Mouse (Mus musculus): Measurements from ENCODE around the gene Zgpat. TPM values are rescaled to one million over a fixed set of nuclear protein-coding genes. Genes with fewer than 3 reads are reported as not detected.

The Zgpat gene
- 20.3 and 25.2 TPM in 2 replicates for total RNA-seq (2014; fragmentation: Nextera tagmentation)
- total RNA-seq (2017), result 26.2 and 45.0 TPM in 2 replicates

DNA sequence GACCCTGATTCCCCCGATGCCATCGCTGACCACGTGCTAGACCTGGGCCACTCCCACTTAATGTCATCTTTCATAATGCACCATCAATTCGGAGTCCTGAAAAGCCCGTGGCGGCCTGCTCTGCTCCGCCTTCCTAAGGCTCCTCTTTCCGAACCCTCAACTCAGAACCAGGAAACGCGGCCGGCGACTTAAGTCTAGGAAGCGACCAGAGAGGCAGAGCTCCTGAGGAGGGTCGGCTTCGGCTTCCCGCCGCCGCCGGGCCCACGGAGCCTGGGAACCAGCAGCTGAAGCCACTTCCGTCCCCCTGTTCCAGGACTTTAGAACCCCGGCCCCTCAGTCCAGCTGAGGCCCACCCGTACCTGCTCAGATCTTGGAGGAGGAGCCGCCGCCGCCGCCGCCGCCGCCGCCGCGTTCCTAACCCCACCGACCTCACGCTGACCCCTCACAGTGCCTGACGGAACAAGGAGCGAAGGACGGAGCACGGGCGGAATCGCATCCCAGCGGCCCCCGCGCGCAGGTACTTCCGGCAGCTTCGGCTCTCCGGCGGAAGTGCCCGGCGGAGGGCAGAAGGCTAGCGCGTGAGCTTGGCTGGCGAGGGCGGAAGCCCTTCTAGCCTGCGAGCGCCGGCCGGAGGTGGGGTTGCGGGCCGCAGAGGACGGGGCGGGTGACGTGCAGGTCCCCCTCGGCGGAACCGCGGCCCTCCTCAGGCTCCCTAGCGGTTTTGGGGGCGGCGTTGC, at the start of gene Zgpat, which contains the start of gene Arfrp1:
Gene Zgpat (plus strand): TSS at position 69 of the 737 bp plus-strand sequence.
Gene Arfrp1 (minus strand): TSS at position 545 of the 737 bp plus-strand sequence.
- ATAC-seq (replicated peaks; ENCODE audit: low FRiP score, low TSS enrichment, poor library complexity, severe bottlenecking), result peak; percentile 87

DNA sequence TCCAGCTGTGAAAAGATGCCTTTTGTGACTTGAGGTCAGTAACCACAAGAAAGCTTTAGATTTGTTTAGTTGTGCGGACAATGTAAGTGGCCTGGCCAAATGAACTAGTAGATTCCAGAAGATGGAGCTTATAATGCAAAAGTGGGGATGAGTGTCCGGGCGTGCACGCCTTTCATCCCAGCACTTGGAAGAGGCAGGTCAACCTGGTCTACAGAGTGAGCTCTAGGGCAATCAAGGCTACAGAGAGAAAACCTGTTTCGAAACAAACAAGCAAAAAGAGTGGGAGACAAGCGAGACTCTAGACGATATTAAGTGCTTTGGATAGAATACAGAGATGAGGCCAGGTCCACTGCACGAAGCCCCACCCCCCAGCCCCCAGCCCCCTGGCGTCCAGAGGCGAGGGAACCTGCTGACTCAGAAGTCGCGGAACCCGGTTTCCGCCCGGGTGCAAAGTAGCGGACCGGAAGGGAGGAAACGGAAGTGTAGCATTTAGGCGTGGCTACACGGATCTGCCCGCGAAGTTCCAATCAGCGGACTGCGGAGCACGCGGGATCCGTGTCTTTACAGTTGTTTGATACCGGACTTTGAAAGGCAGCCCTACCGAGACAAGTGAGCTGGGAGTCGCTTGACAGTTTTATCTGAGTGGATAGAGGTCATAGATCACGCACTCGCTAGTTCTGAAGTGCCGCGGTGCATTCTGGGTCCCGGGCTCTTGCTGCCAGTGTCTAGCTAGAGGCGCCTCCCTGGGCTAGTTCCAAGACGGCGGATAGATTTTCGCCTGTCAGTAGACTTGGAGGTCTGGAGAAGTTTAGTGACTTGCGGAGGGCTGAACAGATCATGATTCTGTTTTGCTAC, 45.3 kb upstream of the Zgpat start, which contains the start of gene Rtel1:
Gene Rtel1 (plus strand): TSS at position 492 of the 855 bp plus-strand sequence.
- ATAC-seq (replicated peaks; ENCODE audit: low FRiP score, low TSS enrichment, poor library complexity, severe bottlenecking), result peak; percentile 93

DNA sequence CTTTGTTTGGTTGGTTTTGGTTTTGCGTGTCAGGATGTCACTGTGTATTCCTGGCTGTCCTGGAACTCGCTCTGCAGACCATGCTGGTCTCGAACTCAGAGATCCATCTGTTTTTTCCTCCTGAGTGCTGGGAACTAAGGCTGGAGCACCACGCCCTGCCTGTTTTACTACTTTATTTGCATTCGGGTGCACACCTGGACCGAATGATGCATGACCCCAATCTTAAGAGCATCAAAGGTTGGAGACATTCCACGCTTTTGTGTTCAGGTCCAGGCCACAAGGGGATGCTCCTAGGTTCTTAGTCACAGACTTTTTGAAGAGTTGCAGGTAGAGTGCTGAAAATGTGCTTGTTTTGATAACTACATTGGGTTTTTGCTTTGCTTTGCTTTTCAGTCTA, 44.6 kb upstream of the Zgpat start:
- 0 out of 2 replicates have a peak, but pooled peaks have one; percentile 1 for ATAC-seq (replicated peaks; ENCODE audit: low FRiP score, low TSS enrichment, poor library complexity, severe bottlenecking)

DNA sequence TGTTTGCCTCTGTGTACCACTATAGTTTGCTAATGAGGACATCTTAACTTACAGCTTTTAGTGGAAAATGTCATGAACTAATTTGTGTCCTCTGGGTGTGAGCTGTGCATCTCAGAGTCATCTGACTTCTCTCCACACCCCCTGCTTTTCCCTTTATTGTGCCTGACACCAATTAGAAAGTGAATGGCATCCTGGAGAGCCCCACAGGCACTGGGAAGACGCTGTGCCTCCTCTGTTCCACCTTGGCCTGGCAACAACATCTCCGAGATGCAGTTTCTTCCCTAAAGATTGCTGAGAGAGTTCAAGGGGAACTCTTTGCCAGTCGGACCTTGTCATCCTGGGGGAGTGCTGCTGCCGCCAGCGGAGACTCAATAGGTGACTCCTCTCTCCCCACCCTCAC, 42.6 kb upstream of the Zgpat start:
- no peak for ATAC-seq (replicated peaks; ENCODE audit: low FRiP score, low TSS enrichment, poor library complexity, severe bottlenecking)

DNA sequence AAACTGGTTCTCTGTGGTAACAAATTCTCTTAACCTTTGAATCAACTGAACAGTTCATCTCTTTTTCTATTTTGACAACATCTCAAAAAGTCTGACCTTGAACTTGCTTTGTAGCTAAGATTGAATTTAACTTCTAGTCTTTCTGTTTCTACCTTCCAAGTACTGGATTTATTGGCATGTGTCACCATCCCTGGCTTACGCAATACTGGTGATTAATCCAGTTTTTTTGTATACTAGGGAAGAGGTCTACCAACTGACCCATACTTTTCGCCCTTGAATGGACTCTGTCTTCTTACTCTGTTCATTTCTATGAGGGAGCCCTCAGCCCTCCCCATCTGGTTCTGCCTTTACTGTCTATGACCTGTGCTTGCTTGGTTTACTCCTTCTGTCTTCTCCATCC, 38.6 kb upstream of the Zgpat start:
- ATAC-seq (replicated peaks; ENCODE audit: low FRiP score, low TSS enrichment, poor library complexity, severe bottlenecking), result no peak

DNA sequence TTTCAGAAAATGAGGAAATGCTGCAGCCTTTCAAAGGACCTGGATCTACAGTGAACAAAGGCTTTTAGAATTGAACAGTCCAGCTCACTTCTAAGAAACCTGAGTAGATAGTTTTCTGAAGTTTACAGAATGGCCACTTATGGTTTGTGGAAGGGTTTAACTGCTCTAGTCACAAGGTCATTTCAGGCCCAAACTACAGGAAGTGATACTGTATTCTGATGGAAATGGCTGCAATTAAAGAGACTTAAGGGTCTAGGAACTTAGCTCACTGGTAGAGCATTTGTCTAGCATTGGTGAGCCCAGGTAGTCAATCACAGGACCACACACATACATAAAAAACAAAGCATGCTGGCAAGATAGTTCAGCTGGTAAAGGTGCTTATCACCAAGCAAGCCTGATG, 32.2 kb upstream of the Zgpat start:
- ATAC-seq (replicated peaks; ENCODE audit: low FRiP score, low TSS enrichment, poor library complexity, severe bottlenecking), result no peak

DNA sequence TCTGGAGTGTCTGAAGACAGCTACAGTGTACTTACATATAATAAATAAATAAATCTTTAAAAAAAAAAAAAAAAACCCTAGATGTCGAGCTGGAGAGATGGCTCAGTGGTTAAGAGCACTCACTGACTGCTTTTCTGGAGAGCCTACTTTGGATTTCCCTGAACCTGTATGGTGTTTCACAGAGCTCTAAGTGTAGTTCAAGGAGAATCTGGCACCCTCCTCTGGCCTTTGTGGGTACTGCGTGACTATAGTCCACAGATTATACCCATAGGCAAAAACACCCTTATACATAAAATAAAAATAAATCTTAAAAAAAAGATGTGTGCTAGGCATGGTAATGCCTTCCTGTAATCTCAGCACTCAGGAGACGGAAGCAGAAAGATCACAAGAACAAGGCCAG, 30.7 kb upstream of the Zgpat start:
- ATAC-seq (replicated peaks; ENCODE audit: low FRiP score, low TSS enrichment, poor library complexity, severe bottlenecking), result peak; percentile 84

DNA sequence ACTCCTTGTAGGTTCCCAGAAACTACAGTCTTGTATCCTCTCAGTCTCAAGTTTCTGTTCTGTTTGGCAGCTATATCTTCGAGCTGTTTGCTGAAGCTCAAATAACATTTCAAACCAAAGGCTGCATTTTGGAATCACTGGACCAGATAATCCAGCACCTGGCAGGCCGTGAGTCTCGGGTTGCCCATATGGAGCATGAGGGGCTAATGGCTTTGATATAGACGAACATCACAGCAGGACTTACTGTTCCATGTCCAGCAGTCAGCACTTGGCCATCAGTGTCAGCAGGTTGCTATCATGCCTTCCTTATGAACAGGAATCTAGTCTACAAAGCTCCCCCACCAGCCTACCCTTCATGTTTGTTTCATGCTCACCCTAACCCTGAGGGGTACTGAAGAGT, 24.3 kb upstream of the Zgpat start:
- no peak for ATAC-seq (replicated peaks; ENCODE audit: low FRiP score, low TSS enrichment, poor library complexity, severe bottlenecking)

DNA sequence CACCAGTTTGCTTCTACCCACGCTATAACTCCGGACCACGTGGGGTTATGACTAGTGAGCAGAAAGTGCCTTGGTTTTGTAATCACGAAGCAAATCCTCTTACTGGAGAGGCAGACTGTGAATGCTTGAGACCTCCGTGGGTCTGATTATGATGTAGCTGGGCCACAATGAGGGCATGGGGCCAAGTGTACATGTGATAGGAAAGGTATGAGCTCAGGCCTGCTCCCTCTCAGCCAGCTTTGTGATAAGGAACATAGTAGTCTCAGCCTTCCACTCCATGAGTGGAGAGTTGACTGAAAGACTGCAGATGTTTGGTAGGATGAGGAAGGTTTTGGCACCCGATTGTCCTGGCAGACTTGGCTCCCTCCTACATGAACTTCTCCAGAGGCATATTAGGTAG, 22.0 kb upstream of the Zgpat start:
- no peak; the same call in 1 of the 2 replicates for ATAC-seq (replicated peaks; ENCODE audit: low FRiP score, low TSS enrichment, poor library complexity, severe bottlenecking)

DNA sequence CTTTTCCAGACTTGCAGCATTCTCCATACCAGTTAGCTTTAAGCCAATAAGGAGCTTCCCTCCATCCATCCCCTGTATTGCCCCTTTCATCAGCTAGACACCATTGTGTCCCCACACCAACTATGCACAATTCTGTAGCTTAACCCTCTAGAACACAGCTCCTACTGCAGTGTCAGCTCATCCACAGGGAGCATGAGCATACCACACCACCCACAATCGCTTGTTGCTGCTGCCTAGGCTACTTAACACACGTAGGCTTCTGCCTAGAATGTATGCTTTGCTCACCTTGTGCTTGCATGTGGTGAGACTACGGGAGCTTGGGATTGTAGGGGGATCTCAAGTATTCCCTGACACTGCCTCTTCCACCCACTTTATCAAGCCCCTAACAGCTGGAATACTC, 7.9 kb upstream of the Zgpat start:
- no peak for ATAC-seq (replicated peaks; ENCODE audit: low FRiP score, low TSS enrichment, poor library complexity, severe bottlenecking)

DNA sequence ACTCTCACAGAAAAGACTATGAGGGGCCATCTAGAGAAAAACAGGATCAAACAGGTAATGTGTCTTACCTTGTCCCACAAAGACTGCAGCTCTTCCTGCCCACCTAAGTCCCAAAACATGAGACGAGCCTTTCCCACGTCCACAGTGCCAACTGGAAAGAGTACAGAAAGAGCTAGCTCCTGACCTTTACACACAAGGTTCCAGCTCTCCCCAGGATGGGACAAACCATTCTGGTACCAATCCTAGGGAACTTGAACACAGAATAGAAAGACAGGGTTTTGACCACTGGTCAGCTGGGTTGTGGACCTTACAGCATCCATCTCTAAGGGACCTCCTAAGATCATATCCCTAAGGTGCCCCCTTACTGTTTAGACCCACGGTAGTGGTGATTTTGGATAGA, 782 bp upstream of the Zgpat start:
- ATAC-seq (replicated peaks; ENCODE audit: low FRiP score, low TSS enrichment, poor library complexity, severe bottlenecking), result no peak

DNA sequence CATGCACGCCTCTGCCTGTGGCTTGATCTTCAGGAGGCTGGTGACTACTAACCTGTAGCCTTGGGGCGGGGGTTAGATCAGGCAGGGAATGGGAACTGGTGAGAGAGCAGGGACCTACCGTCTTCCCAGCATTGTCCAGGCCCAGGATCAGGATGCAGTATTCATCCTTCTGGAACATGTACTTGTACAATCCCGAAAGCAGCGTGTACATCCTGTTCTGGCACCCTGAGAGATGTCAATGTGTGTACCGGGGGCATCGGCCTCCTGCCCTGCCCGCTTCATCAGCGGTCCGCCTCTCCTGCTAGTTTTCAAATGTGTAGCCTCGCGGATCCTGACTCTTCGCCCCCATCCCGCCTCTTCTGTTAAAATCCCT, 255 bp upstream of the Zgpat start:
- ATAC-seq (replicated peaks; ENCODE audit: low FRiP score, low TSS enrichment, poor library complexity, severe bottlenecking), result no peak

DNA sequence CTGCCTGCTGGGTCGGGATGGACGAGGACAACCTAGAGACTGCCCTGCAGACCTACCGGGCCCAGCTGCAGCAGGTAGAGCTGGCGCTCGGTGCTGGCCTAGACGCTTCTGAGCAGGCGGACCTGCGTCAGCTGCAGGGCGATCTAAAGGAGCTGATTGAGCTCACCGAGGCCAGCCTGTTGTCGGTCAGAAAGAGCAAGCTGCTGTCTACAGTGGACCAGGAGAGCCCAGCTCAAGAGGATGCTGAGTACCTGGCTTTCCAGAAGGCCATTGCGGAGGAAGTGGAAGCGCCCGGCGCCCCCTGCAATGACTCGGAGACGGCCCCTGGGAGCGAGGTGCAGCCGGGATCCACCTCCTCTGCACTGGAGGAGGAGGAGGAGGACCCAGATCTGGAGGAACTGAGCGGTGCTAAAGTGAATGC, 937 bp downstream of the Zgpat start:
- peak; percentile 46 for ATAC-seq (replicated peaks; ENCODE audit: low FRiP score, low TSS enrichment, poor library complexity, severe bottlenecking)

DNA sequence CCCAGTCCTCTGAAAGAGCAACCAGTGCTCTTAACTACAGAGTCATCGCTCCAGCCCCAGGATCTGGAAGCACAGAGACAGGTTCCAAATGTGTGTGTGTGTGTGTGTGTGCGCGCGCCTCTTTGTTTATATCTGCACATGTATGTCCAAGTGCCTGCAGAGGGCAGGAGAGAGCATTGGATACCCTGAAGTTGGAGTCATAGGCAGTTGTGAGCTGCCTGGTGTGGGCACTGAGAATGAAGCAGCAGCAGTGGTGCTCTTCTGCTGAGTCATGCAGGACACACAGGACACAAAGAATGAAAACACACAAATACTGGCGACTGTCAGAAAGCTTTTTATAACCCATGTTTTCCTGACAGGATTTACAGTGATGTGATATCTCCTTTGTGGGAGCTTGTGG, 5.3 kb downstream of the Zgpat start:
- ATAC-seq (replicated peaks; ENCODE audit: low FRiP score, low TSS enrichment, poor library complexity, severe bottlenecking), result no peak

DNA sequence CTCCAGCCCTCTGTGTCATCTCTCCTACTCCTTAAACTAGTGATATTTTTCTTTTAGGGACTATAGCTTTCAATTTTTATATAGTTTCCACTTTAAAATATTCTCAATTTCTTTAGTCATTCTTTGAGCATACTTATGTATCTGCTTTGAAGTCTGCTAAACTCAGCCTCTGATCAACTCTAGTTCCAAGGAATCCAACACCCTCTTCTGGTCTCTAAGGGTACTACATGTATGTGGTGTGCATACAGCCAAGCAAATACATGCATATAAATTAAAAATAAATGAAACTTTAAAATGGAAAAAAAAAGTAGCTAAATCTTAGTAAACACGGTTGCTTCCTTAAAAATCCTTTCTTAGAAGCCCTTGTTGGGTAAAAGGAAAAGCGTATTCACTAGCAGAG, 11.1 kb downstream of the Zgpat start:
- peak; percentile 71 for ATAC-seq (replicated peaks; ENCODE audit: low FRiP score, low TSS enrichment, poor library complexity, severe bottlenecking)

DNA sequence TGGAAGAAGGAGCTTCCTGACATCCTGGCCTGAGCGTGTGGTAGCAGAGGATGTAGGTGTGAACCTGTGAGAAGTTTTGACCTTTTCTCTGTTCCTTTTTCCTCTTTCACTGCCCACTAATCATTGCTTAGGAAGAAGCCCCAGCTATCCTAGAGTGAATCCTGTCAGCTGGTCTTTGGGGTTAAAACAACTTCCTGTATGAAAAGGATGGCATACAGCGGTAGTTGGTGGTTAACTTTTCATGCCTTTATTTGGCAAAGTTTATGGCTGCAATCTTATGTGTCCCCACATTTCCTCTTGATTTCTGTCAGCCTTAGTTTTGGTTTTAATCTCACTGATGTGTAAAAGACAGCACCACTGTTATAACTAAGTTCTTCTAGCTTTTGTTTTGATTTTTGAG, 12.5 kb downstream of the Zgpat start:
- no peak for ATAC-seq (replicated peaks; ENCODE audit: low FRiP score, low TSS enrichment, poor library complexity, severe bottlenecking)

DNA sequence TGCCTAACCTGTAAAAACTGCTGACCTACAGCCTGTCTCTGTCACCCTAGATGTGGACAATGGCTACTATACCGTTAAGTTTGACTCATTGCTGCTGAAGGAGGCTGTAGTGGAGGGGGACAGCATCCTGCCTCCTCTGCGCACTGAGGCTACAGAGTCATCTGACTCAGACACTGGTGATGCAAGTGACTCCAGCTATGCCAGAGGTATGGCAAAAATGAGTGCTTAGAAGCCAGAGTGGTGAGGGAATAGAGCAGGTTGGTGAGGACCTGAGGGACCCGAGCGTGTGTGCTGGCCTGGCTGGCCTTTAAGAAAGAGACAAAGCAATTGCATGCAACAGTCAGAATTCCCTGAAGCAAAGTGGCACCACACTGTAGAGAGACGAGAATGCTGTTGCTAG, 14.0 kb downstream of the Zgpat start:
- ATAC-seq (replicated peaks; ENCODE audit: low FRiP score, low TSS enrichment, poor library complexity, severe bottlenecking), result no peak

DNA sequence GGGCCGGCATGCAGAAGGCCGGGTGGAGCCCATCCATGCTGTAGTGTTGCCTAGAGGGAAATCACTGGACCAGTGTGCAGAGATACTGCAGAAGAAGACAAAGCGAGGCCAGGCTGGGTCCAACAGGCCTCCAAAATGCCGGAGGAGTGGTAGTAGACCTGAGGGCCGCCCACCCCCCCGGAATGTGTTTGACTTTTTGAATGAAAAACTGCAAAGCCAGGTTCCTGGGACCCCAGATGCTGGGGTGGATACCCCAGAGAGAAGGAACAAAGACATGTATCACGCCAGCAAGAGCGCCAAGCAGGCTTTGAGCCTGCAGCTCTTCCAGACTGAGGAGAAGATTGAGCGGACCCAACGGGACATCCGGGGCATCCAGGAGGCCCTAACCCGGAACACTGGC, 15.1 kb downstream of the Zgpat start, which contains the start of gene Lime1:
Gene Lime1 (plus strand): TSS at position 301 of the 400 bp plus-strand sequence.
- no peak for ATAC-seq (replicated peaks; ENCODE audit: low FRiP score, low TSS enrichment, poor library complexity, severe bottlenecking)

DNA sequence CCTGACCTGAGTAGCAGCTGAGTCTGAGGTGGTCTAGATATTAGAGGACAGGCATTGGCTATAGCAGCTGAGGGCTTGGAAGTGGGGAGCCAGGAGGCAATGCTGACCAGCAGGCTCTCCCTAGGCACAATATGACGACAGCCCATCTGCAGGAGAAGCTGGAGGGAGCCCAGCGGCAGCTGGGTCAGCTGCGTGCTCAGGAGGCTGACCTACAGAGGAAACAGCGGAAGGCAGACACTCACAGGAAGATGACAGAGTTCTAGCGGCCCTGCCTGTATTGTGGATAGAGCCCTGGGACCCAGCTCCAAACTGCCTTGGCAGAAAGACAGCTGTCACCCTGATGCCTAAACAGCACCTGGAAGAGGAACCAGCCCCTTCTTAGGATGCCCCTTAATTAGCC, 15.5 kb downstream of the Zgpat start:
- no peak for ATAC-seq (replicated peaks; ENCODE audit: low FRiP score, low TSS enrichment, poor library complexity, severe bottlenecking)

DNA sequence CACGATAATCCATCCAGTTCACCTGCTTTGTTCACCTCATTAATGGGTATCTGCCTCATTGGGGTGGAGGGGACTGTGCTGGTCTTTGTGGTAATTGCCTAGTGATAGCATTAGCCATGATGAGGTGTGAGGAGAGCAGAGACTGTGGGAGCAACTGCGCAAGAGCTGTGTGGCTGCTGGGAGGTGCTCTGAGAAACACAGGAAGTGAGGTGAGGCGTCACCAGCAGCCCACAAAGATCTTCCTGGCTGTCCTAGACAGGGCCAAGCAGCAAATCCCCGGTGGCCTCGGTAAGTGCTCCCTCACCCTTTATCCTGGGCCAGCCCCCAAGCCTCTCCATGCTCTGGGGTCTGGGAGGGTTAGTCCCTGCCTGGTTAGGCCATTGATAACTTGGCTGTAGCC, 16.4 kb downstream of the Zgpat start:
- no peak for ATAC-seq (replicated peaks; ENCODE audit: low FRiP score, low TSS enrichment, poor library complexity, severe bottlenecking)
